Mouse (Mus musculus): ENCODE results near the gene Mnt.
A peak's percentile ranks its signal among the peaks of the same experiment; 100 is the strongest.

Mnt gene

GRCm38 (mm10) chr11:74850998-74851661 is 20.4 kb downstream of the Mnt start:
- peak; percentile 56 for DNase-seq

GRCm38 (mm10) chr11:74857756-74858155 is 27.0 kb downstream of the Mnt start:
- DNase-seq = no peak

GRCm38 (mm10) chr11:74862129-74862528 is 31.4 kb downstream of the Mnt start:
- DNase-seq = no peak

DNA sequence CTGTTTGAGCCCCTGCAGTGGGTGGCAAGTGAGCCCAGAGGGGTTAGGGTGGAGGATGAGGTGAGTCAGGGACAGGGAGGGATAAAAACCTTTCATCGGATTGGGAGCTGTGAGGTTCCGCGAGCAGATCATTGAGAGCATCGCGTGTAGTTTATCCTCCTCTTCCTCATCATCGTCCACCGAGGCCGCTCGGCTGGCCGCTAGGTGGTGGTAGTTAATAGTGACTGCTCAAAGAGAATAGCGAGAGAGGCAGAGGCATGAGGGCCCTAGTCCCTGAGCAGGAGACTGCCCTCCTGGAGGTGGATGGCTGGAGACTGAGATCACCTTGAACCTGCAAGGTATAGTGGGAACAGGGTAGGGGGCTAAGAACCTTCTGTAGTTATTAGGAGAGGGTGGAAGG is 32.8 kb downstream of the Mnt start:
- peak; percentile 60 for DNase-seq

DNA sequence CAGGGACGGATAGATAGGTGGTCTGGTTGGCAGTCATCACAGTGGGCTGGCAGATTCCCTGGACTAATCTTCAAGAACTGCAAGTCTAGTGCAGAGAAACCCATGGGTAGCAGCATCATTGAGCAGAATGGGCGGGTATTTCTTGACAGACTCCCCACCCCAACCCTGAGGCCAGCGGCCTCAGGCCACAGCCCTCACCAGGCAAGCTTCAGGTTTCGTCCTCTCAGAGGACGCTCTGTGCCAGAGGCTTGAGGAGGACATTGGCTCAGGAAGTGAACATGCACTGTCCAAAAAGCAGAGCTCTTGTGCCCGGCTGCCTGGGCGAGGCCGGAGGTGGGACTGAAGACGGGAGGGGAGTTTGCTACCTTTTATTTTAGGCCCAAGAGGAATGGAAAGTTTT is 33.7 kb downstream of the Mnt start:
- DNase-seq = no peak

DNA sequence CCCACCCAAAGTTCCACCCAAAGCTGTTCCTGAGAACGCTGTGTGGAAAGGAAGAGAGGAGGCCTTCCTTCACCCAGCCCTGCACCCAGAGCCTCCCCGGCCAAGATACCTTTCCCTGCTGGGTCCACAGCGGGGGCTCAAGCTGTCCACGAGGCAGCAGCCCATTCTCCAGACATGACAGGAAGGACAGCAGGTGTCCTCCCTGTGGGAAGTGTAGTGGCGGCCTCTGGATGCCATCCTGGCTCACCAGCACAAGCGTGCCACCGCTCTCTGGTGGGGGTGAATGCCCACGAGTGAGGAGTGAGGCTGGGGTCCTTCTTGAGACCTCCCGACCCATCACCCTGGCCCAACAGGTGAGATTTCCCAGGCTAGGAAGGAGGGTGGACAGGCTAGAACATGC is 34.5 kb downstream of the Mnt start:
- DNase-seq = no peak

DNA sequence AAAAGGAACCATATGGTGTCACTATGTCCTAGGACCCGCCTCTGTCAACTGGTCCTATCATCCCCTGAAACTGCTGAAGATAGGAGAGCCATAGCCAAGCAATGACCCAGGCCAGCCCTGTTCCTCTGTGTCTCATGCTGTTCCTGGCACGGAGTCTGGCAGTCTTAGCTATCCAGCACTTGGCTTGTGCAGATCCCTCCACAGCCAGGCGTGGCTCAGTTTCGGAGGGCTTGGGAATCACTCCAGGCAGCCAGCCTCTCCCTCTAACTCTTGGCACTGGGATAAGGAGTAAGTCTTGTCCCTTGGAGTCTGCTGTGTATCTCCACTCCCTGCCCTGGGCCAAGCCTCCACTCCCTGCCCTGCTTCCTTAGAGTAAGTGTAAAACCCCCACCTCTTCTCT is 35.9 kb downstream of the Mnt start:
- DNase-seq = peak; percentile 49

DNA sequence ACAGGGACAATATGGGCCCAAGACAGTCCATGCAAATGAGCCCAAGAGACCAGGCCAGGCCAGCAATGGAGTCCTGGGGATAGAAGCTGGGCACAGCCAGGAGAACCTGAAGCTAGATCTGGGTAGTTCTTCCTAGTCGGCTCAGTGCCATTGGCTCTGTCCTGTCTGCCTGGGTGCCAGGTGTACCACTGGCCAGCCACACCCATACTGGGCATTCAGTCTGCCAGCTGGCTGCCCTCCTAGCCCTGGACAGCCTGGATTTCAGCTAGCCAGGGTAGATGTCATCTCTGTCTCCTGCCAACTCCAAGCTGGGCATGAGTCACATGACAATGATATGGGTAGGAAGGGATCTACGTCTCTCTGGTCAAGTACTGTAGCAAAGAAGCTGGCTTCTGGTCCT is 36.5 kb downstream of the Mnt start:
- DNase-seq = no peak

DNA sequence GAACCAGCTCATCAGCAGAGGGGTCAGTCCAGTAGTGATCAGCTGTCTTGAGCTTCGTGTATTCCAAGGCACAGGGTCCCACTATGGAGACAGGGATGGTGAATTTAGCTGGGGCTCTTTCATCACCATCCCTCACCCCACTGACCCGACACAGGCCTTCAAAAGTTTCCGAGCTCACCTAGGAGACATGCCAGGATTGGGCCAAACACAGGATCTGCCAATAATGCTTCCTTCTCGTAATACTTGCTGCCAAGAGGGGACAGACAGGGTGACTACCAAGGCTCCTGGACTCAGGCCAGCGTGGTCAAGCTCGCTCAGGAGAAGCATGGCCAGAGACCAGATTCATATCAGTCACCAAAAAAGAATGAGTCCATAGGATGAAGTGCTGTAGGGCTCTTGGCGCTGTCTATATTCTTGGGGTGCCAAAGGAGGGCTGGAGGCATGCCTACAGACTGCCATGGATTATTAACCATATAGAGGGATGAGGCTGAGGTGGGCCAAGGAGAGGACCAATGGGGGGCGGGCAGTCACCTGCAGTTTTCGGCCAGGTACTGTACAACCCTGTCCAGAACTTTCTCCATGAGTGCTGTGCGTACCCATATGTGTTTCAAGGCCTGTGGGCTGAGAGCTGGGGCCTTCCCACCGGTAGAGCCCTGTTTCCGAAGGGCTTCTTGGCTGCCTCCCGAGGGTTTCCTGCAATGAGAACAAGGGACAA is 37.5 kb downstream of the Mnt start:
- no peak for DNase-seq

DNA sequence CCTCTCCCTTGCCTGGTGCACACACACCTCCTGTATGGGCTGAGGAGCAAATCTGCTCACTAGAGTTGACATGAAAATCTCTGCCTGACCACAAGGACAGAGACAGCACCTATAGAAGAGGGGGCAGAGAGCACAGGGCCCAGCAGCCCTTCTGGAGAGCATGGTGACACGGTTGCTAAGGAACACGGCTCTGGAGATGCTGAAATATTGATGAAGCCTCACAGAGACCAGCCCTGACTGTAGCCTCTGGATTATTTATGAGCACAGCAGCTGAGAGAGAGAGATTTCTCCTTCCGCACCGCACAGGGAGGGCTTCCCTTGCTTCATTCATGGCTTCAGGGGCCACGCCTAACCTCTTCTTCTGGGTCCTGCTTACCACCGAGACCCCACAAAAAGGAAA is 38.9 kb downstream of the Mnt start:
- DNase-seq = no peak

DNA sequence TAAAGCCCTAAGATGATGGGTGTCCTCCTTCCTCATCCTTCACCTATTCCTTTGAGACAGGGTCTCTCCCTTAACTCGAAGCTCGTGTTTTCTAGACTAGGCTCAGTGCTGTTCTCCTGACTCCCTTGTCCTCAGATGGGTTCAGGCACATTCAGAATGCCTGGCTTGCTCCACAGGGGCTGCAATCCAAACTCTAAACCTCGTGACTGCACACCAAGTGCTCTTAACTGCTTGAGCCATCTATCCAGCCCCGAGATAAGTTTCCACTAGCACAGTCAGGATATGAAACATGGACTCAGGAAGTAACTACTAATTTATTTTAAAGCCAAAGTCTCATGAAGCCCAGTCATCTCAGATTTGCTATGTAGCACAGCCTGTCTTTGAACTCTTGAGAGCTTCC is 39.8 kb downstream of the Mnt start:
- no peak for DNase-seq

DNA sequence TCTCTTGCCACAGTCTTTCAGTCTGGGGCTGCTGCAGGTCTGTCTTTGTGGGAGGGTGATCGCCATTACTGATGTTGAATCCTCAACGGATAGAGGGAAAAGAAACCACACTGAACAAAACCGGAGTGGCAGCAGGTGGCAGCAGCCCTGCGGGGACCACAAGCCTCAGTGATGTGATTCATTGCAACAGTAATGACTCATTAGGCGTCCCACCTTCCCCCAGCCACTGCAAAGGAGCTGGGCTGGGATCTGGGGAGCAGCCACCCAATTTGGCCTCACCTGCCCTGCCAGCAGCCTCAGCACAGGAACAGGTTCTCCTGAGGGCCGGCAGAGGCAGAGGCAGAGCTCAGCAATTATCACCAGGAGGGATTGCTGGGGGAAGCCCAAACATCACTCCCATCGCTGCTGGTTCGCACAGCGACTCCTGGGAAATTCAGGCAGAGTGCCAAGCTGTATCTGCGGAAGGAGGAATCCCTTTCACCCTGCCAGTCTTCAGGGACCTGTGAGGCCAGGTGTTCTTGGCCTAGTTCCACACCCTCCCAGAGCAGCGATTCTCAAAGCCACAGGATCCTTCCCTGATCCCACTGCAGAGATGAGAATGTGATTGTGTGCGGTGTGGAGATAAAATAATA is 40.4 kb downstream of the Mnt start:
- peak; percentile 56 for DNase-seq

DNA sequence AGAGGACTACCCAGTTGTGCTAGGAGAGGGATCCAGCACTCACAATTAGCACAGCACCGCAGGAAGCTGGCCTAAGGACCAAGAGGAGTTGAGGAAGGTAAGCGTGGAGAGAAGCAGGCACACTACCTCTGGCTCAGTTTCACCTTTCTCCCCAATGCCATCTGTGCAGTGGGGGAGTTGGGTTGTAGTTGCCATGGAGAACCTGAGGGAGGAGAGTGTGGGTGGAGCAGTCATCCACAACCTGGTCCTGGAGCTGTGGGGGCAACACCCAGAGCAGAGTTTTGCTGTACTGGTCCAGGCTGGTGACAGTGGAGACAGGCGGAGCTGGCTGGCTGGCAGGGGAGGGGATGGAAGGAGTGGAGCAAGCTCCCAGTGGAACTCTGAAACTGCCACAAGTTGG is 43.9 kb downstream of the Mnt start:
- DNase-seq = no peak

- DNase-seq = peak; percentile 73
These were observed 46.1 kb downstream of the Mnt start for GRCm38 (mm10) chr11:74876801-74877200.

DNA sequence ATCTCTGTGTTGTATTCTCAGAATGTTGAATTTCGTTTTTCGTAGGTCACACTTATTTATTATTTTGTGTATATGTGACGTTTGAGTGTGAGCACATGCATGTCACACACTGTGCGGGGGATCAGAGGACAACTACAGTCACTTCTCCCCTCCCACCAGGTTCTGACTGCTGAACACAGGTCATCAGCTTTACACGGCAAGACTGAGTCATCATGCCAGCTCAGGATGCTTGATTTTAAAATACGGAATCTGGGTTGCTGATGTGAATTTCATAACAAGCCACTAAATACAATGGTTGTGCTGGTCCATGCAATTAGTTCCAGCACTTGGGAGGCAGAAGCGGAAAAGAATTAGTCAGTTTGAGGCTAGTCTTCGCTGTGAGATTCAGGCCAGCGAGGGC is 50.3 kb downstream of the Mnt start:
- DNase-seq = no peak

DNA sequence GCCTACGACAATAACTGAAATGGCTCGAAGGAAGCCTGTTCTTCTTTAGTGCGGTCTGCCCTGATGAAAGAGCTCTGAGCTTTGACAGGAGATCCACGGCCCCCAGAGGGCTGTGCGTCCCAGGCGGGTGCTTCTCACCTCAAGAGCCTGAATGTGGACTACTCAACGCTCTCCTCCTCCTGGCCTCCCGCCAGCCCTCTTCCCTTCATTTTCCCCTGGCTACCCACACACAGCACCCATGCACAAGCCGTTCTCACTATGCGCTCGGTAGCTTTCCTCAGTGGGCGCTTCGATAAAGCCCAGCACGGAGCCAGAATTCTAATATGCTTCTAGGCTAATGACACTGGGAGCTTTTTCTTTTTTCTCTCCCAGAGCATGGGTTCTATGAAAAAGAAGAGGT is 51.3 kb downstream of the Mnt start:
- no peak for DNase-seq

- DNase-seq = no peak
These were observed 52.4 kb downstream of the Mnt start for GRCm38 (mm10) chr11:74883098-74883497.

DNA sequence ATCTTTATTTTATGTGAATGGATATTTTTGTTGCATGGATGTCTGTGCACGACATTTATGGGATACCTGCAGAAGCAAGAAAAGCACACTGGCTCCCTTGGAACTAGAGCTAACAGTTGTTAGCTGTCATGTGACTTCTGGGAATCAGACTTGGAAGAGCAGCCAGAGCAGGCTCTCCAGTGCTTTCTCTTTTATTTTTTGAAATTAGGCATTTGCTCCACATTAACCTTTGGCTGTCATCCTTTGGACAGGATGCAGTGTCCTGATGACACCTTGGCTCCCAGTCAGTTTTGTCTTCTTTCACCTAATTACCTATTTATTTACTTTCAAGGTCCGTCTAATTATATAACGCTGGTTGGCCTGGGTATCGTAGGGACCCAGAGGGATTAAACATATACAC is 63.9 kb downstream of the Mnt start:
- no peak for DNase-seq

All from kidney, postnatal 10 days (tissue).